Mouse (Mus musculus): Measurements from ENCODE around the gene Casq2. TPM values are rescaled to one million over a fixed set of nuclear protein-coding genes. Genes with fewer than 3 reads are reported as not detected.
A peak's percentile ranks its signal among the peaks of the same experiment; 100 is the strongest.

The Casq2 gene
- total and polyA plus RNA-seq, 3 experiments = not detected

DNA sequence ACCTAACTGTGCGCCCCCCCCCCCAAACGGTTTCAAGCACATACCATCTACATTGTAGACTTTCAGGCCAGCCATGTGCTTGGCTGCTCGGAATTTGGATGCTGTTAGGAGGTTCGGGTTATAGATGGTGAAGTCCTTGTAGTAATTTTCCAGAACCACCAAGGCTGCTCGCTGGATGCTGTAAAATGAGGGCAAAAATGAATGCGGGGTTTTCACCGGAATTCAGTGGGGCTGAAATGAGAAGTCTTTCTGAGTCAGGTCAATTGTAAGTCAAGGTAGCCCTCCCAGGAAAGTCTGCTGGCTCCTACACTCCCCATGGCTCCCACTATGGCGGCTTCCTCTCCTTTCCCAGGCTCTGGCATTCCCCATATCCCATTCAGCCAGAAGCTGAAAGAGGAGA is 80.6 kb downstream of the Casq2 start:
- Histone ChIP-seq H3K27me3 (ENCODE audit: control insufficient read depth in 1 of 2, insufficient read depth in 2 of 2, low read length in 2 of 2) (no peaks in the 10 kb centered on the region), H3K27ac (ENCODE audit: control insufficient read depth, low read depth, low read length) (no peak overlapping the region), H3K4me1 (ENCODE audit: control insufficient read depth in 1 of 2, insufficient read depth in 2 of 2, low read length in 2 of 2) (peaks cover 6 to 37% of the 10 kb centered on the region in 2 experiments), H3K4me3 (ENCODE audit: control insufficient read depth in 1 of 2, insufficient read depth in 1 of 2, low read depth in 2 of 2, low read length in 2 of 2) (no peak overlapping the region), H3K36me3 (ENCODE audit: control insufficient read depth in 1 of 2, insufficient read depth in 2 of 2, low read length in 2 of 2) (peaks cover 0 to 37% of the 10 kb centered on the region in 2 experiments; a peak in 2 of 4 replicates), H3K9me3 (replicated peaks; ENCODE audit: insufficient read depth, low read length) (no peaks in the 10 kb centered on the region), H3K79me2 (ENCODE audit: control insufficient read depth, insufficient read depth, low read length, poor library complexity) (peaks cover 2% of the 10 kb centered on the region; the same call in 1 of the 2 replicates), H3K9ac (ENCODE audit: control insufficient read depth, low read depth, low read length, poor library complexity, severe bottlenecking) (no peak overlapping the region)
- no peak for DNase-seq (ENCODE audit: low read depth, low spot score)
- no peak for TF ChIP-seq ETS1 (IDR thresholded peaks at IDR 0.05; ENCODE audit: low read depth, low read length)
- no peak for TF ChIP-seq ZNF384 (IDR thresholded peaks at IDR 0.05; ENCODE audit: low read depth, low read length)
- TF ChIP-seq RAD21 (IDR thresholded peaks at IDR 0.05; ENCODE audit: low read depth, low read length) = no peak
- TF ChIP-seq MYC (IDR thresholded peaks at IDR 0.05; ENCODE audit: low read depth, low read length) = no peak
- TF ChIP-seq TCF12 (IDR thresholded peaks at IDR 0.05; ENCODE audit: low read depth, low read length) = no peak
- TF ChIP-seq CTCF (IDR thresholded peaks at IDR 0.05 in 2 of 3, conservative IDR thresholded peaks at IDR 0.05 in 1 of 3; ENCODE audit: control insufficient read depth in 1 of 3, insufficient read depth in 1 of 3, low read depth in 2 of 3, low read length in 3 of 3, poor library complexity in 1 of 3, severe bottlenecking in 1 of 3) = no peak
- no peak for TF ChIP-seq MAZ (IDR thresholded peaks at IDR 0.05; ENCODE audit: low read depth, low read length)
- no peak for TF ChIP-seq SIN3A (IDR thresholded peaks at IDR 0.05; ENCODE audit: low read length)
- no peak for TF ChIP-seq TBP (IDR thresholded peaks at IDR 0.05; ENCODE audit: low read depth, low read length)
- TF ChIP-seq MAFK (IDR thresholded peaks at IDR 0.05; ENCODE audit: borderline replicate concordance, low read depth, low read length) = no peak
- no peak for TF ChIP-seq HCFC1 (IDR thresholded peaks at IDR 0.05; ENCODE audit: low read depth, low read length)
- no peak for TF ChIP-seq USF2 (IDR thresholded peaks at IDR 0.05; ENCODE audit: borderline replicate concordance in 1 of 2, insufficient read depth in 1 of 2, low read depth in 1 of 2, low read length in 2 of 2)
- TF ChIP-seq ZC3H11A (IDR thresholded peaks at IDR 0.05; ENCODE audit: low read depth, low read length) = no peak

DNA sequence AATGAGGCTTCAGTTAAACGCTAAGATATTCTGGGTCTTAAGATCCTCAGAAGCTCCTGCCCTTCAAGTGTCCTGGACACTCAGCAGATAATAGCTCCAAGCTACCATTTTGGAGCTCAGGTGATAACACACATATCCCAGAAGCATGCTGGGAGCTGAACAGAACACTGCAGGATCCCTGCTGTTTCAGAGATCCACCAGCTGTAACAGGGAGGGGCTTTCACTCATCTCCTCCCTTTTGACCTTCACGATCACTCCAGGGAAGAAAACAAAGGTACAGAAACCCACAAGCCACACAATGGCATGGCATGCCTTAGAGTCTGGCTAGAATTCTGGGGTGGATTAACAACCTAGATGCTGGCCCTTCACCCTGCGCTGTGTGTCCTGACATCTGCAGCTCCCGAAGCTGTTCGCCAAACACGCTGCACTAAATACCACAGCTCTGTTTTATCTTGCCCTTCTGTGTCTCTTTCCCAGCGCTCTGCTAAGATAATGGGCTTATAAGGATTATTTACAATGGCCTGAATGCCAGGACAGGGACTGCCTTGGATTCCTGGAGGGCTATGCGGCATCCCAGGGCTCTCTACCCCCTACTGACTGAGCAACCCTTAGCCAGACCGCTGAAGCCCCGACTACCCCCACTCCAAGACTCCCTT is 81.5 kb downstream of the Casq2 start:
- Histone ChIP-seq H3K4me3 (ENCODE audit: control insufficient read depth in 1 of 2, insufficient read depth in 1 of 2, low read depth in 2 of 2, low read length in 2 of 2) (no peak overlapping the region), H3K9ac (ENCODE audit: control insufficient read depth, low read depth, low read length, poor library complexity, severe bottlenecking) (no peak overlapping the region), H3K79me2 (ENCODE audit: control insufficient read depth, insufficient read depth, low read length, poor library complexity) (peaks cover 2% of the 10 kb centered on the region; the same call in 1 of the 2 replicates), H3K27me3 (ENCODE audit: control insufficient read depth in 1 of 2, insufficient read depth in 2 of 2, low read length in 2 of 2) (no peaks in the 10 kb centered on the region), H3K9me3 (replicated peaks; ENCODE audit: insufficient read depth, low read length) (no peaks in the 10 kb centered on the region), H3K4me1 (ENCODE audit: control insufficient read depth in 1 of 2, insufficient read depth in 2 of 2, low read length in 2 of 2) (peaks cover 6 to 33% of the 10 kb centered on the region in 2 experiments), H3K27ac (ENCODE audit: control insufficient read depth, low read depth, low read length) (peak overlapping the region; percentile 35; the same call in 1 of the 2 replicates), H3K36me3 (ENCODE audit: control insufficient read depth in 1 of 2, insufficient read depth in 2 of 2, low read length in 2 of 2) (peaks cover 0 to 33% of the 10 kb centered on the region in 2 experiments; a peak in 2 of 4 replicates)
- DNase-seq (ENCODE audit: low read depth, low spot score) = peak; percentile 34
- TF ChIP-seq ZKSCAN1 (IDR thresholded peaks at IDR 0.05; ENCODE audit: low read depth, low read length) = no peak
- 0 out of 2 replicates have a peak, but pooled peaks have one; percentile 13 for TF ChIP-seq TCF12 (IDR thresholded peaks at IDR 0.05; ENCODE audit: low read depth, low read length)
- no peak for TF ChIP-seq NRF1 (IDR thresholded peaks at IDR 0.05; ENCODE audit: insufficient read depth, low read depth, low read length, poor library complexity, severe bottlenecking)
- 0 out of 4 replicates have a peak, but pooled peaks of 1 of the 2 experiments have one; percentile 8 for TF ChIP-seq EP300 (IDR thresholded peaks at IDR 0.05; ENCODE audit: low read depth in 1 of 2, low read length in 2 of 2)
- TF ChIP-seq UBTF (IDR thresholded peaks at IDR 0.05; ENCODE audit: borderline replicate concordance, insufficient read depth, low read depth, low read length) = no peak
- TF ChIP-seq TAL1 (IDR thresholded peaks at IDR 0.05; ENCODE audit: low read length) = peak; percentile 46
- peak; percentile 33; the same call in 1 of the 2 replicates for TF ChIP-seq GATA1 (IDR thresholded peaks at IDR 0.05; ENCODE audit: low read depth, low read length)

All from MEL (cell line).